22 mouse cellular contexts compared by ENCODE assay signal in the genomic region with DNA sequence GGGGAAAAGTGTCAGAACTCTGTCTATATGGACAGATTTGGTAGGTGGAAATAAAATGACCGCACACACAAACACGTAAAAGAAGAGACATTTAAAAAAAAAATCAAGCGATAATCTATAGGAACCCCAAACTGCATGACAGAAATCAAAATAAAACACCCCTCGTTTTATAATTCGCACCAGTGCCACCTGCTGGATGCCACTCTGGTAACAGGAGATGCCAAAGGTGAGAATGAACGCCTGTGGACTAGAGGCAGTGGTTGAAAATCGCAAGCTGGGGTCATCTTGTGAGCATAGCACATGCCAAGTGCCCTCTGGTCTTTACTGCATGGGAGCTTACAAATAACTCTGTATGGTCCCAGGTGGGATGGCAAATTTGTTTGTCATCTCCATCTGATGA.
DNase-seq lines count a peak whose midpoint lies in the region; ATAC-seq and TF ChIP-seq lines count a peak whose summit lies in the region.
"Had no signal": no experiment of that assay in that cellular context is flagged by ENCODE, and none has a peak within 500 bp of the region (broad histone marks: within the 10 kb centered on the region; RNA-seq: fewer than 3 reads in every experiment).

No protein-coding gene starts in this region.

- 0 out of 2 replicates have a peak, but pooled peaks have one; percentile 11 for TF ChIP-seq CTCF in gastrocnemius, adult 2 months (IDR thresholded peaks at IDR 0.05)
- TF ChIP-seq CTCF in midbrain, postnatal 0 days (IDR thresholded peaks at IDR 0.05): peak; percentile 34

- no peak overlapping the region for H3K27ac ChIP-seq in gastrocnemius, adult 2 months
- no peak overlapping the region for H3K27ac ChIP-seq in midbrain, postnatal 0 days (ENCODE audit: low read depth, low read length)
- H3K27ac ChIP-seq in midbrain, embryonic 11.5 days (ENCODE audit: low read depth, low read length): no peak overlapping the region
- H3K27ac ChIP-seq: embryonic facial prominence, embryonic 12.5 days; forebrain, embryonic 15.5 days; kidney, embryonic 15.5 days; limb, embryonic 13.5 days; midbrain, embryonic 15.5 days; neural tube, embryonic 12.5 days had no signal

- no peaks in the 10 kb centered on the region for H3K4me1 ChIP-seq in midbrain, postnatal 0 days (ENCODE audit: insufficient read depth, low read length)
- no peaks in the 10 kb centered on the region for H3K4me1 ChIP-seq in midbrain, embryonic 11.5 days (ENCODE audit: control insufficient read depth, insufficient read depth, low read length)
- H3K4me1 ChIP-seq: embryonic facial prominence, embryonic 12.5 days; forebrain, embryonic 15.5 days; kidney, embryonic 15.5 days; midbrain, embryonic 15.5 days; neural tube, embryonic 12.5 days had no signal

- intact Hi-C loops in gastrocnemius, adult 2 months (cut with DNase I): no loop called here

- no peaks in the 10 kb centered on the region for H3K27me3 ChIP-seq in midbrain, postnatal 0 days (ENCODE audit: insufficient read depth, low read length)
- no peaks in the 10 kb centered on the region for H3K27me3 ChIP-seq in midbrain, embryonic 11.5 days (ENCODE audit: control insufficient read depth, insufficient read depth, low read length)
- H3K27me3 ChIP-seq: embryonic facial prominence, embryonic 12.5 days; forebrain, embryonic 15.5 days; kidney, embryonic 15.5 days; limb, embryonic 13.5 days; midbrain, embryonic 15.5 days; neural tube, embryonic 12.5 days had no signal

- no peak for DNase-seq in gastrocnemius, adult 2 months
- DNase-seq in gastrocnemius, postnatal 10 days: no peak
- peak; percentile 26 to 30 for DNase-seq in kidney, postnatal 4 days
- DNase-seq in kidney, postnatal 10 days: no peak
- no peak for DNase-seq in midbrain, postnatal 0 days (ENCODE audit: low spot score)
- no peak for DNase-seq in midbrain, embryonic 11.5 days (ENCODE audit: low spot score, missing footprints)
- no peak for DNase-seq in neural tube, embryonic 10.5 days (ENCODE audit: extremely low spot score, low spot score)
- DNase-seq: adrenal gland, postnatal 25 days; B cell, adult 2 months; cerebellum, adult 8-10 months; embryo, embryonic 11 days; layer of hippocampus, adult 9-11 months; lung, postnatal 10 days; right cerebral cortex, adult 18-20 months had no signal

- H3K9me3 ChIP-seq in midbrain, postnatal 0 days (ENCODE audit: low read length): no peaks in the 10 kb centered on the region
- no peaks in the 10 kb centered on the region for H3K9me3 ChIP-seq in midbrain, embryonic 11.5 days (ENCODE audit: control insufficient read depth, low read length)
- H3K9me3 ChIP-seq: forebrain, embryonic 15.5 days; kidney, embryonic 15.5 days; midbrain, embryonic 15.5 days; neural tube, embryonic 12.5 days had no signal

- no peak overlapping the region for H3K4me2 ChIP-seq in midbrain, postnatal 0 days (ENCODE audit: low read depth, low read length, poor library complexity, severe bottlenecking)
- H3K4me2 ChIP-seq in midbrain, embryonic 11.5 days: no peak overlapping the region
- H3K4me2 ChIP-seq: embryonic facial prominence, embryonic 12.5 days; forebrain, embryonic 15.5 days; kidney, embryonic 15.5 days; limb, embryonic 13.5 days; liver, embryonic 11.5 days; midbrain, embryonic 15.5 days; neural tube, embryonic 12.5 days had no signal

- H3K9ac ChIP-seq in midbrain, postnatal 0 days (replicated peaks; ENCODE audit: low read length, poor library complexity, severe bottlenecking): no peak overlapping the region
- no peak overlapping the region for H3K9ac ChIP-seq in midbrain, embryonic 11.5 days (ENCODE audit: low read length)
- H3K9ac ChIP-seq: embryonic facial prominence, embryonic 12.5 days; forebrain, embryonic 15.5 days; kidney, embryonic 15.5 days; limb, embryonic 13.5 days; midbrain, embryonic 15.5 days; neural tube, embryonic 12.5 days had no signal

- 77% methylated on average over 7 of the region's 7 CpGs for WGBS in midbrain, postnatal 0 days
- 82% methylated on average over 7 of the region's 7 CpGs for WGBS in midbrain, embryonic 11.5 days

- H3K4me3 ChIP-seq in gastrocnemius, adult 2 months: no peak overlapping the region
- H3K4me3 ChIP-seq in midbrain, postnatal 0 days (ENCODE audit: low read depth, low read length): no peak overlapping the region
- H3K4me3 ChIP-seq in midbrain, embryonic 11.5 days (ENCODE audit: low read depth, low read length): no peak overlapping the region
- H3K4me3 ChIP-seq: embryonic facial prominence, embryonic 12.5 days; forebrain, embryonic 15.5 days; kidney, embryonic 15.5 days; limb, embryonic 13.5 days; midbrain, embryonic 15.5 days; neural tube, embryonic 12.5 days had no signal

- no peak for ATAC-seq in midbrain, postnatal 0 days (ENCODE audit: low FRiP score)
- no peak for ATAC-seq in midbrain, embryonic 11.5 days (ENCODE audit: low FRiP score)
- ATAC-seq: forebrain, embryonic 15.5 days; intestine, embryonic 16.5 days; midbrain, embryonic 15.5 days had no signal

- H3K36me3 ChIP-seq in midbrain, postnatal 0 days (ENCODE audit: insufficient read depth, low read length): no peaks in the 10 kb centered on the region
- no peaks in the 10 kb centered on the region for H3K36me3 ChIP-seq in midbrain, embryonic 11.5 days (ENCODE audit: control insufficient read depth, insufficient read depth, low read length)
- H3K36me3 ChIP-seq: forebrain, embryonic 15.5 days; kidney, embryonic 15.5 days; midbrain, embryonic 15.5 days; neural tube, embryonic 12.5 days had no signal

Comparison
In these comparisons a context has a peak if more than half of its experiments do, and no peak if none do; other contexts are left out.
1. DNase-seq: peak in kidney, postnatal 4 days (2 of 2); none in gastrocnemius, adult 2 months (single experiment), gastrocnemius, postnatal 10 days (single experiment), kidney, postnatal 10 days (single experiment), midbrain, postnatal 0 days (single experiment), midbrain, embryonic 11.5 days (single experiment) and neural tube, embryonic 10.5 days (single experiment).